Mouse (Mus musculus) small intestine, adult 2 months (tissue): ENCODE results near the gene Astn1.

Experiments
- CTCF ChIP-seq: fragments of 200-500 bp; IDR thresholded peaks from 2 replicates; pipeline ENCODE4 v1.5.1; 2012; ENCODE audit warnings: low read depth, mild to moderate bottlenecking, control low read depth, inconsistent platforms, low read length, moderate library complexity, mixed read lengths; ENCODE audit not compliant: insufficient replicate concordance, insufficient read length; ENCODE audit errors: extremely low read depth
- POLR2A ChIP-seq: fragments of 200-500 bp; IDR thresholded peaks from 2 replicates; pipeline ENCODE4 v1.6.1; 2012; ENCODE audit warnings: low read depth, mild to moderate bottlenecking, control low read depth, inconsistent platforms, low read length, moderate library complexity

- TF ChIP-seq CTCF, result no peak
- no peak for TF ChIP-seq POLR2A
These were observed 24.7 kb downstream of the Astn1 start for GRCm38 (mm10) chr1:158386781-158387180.
